Mouse (Mus musculus) telencephalon, adult 2 months (tissue): Measurements from ENCODE around the gene Cst10.

Source experiments
- DNase-seq: peaks from one replicate; pipeline ENCODE4 v3.0.0-alpha.2; 2011; ENCODE audit warnings: low read depth, low spot score

Gene Cst10

DNA sequence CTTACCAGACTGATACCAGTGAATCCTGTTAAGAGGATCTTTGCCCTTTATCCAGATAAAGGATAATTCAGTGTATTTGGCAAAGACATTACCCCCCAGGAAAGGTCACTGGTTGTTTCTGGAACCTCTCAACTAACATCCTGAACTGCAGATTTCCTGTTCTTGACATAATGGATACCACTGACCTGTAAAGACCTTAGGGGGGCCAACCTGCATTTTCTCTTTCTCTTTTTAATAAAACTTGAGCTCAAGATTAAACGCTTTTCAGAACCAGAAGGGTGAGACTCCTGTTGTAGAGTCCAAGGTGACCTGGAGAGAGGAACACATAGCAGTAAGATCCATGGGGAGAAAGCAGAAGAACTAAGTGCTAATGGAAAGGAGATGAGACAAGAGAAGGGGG is at the start of gene Cst10:
Gene Cst10 (plus strand): TSS at position 301 of the 400 bp plus-strand sequence.
- no peak for DNase-seq

DNA sequence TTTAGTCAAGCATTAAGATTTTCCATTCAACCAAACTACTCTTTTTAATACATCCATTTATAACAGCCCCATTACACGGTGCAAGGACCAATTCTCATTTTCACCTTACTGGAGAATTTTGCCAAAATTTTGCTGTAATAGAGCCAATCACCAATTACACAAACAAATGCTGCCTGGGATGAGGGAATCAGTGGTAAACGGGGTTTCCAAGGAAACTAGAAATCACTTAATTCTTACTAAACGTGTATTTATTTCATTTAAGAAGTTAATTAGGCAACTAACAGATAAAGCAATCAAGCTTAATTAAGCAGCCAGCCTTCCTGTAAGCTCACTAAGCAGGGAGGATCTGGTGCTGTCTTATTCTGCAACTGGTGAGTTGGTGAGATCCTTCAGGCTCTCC is 11.9 kb upstream of the Cst10 start:
- peak; percentile 0 for DNase-seq

DNA sequence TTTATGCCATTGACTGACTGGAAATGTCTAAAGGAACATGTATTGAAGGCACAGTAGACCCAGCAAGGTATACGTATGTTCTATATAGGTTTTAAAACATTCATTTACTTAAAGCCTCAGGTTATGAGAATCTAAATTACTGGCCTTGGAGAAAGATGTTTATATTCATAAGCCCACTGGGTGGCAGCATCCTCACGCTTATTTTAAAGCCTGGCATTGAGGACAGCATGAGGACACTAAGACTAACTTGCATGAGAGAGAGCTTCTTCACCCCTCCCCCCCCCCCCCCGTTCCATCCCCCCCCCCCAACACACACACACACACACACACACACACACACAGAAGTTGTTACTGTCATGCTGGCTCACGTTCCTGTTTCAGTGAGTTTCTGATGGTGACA is 17.7 kb downstream of the Cst10 start:
- peak; percentile 49 for DNase-seq
